Mouse (Mus musculus): ENCODE results near the gene Serpinb12.

- TF ChIP-seq GATA1 (IDR thresholded peaks at IDR 0.05; ENCODE audit: low read length), result no peak
- no peak for TF ChIP-seq TAL1 (IDR thresholded peaks at IDR 0.05; ENCODE audit: low read length)
These were observed 67.5 kb downstream of the Serpinb12 start for GRCm38 (mm10) chr1:107001754-107002153.
